ENCODE assay signal across 8 mouse cellular contexts in the genomic region with DNA sequence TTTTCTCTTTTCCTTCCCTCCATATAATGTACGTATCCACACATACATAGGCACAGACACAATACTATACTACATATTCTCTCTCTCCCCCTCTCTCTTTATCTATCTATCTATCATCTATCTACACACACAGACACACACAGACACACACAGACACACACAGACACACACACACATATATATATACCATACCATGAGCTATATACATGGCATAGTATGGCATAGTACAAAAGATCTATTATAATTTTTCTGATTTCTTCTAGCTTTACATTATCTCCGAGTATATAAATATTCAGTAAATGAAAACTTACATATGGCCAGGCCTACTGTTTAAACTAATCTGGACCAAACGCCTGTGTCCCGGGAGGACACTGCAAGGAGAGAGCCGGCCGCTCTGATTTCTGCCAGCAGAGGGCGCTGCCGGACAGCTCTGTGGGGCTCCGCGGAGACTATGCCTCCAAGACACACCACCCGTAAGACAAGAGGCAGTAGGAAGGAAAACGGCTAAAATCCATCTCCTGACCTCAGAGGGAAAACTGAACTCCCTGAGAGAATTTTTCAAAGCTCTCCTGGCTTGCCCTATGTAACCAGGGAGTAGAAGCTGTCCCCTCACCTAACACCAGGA. TPM values are rescaled to one million over a fixed set of nuclear protein-coding genes. Genes with fewer than 3 reads are reported as not detected.
DNase-seq lines count a peak whose midpoint lies in the region; ATAC-seq and TF ChIP-seq lines count a peak whose summit lies in the region.

No protein-coding gene starts in this region.

- peak; percentile 72 for TF ChIP-seq CTCF in G1E (IDR thresholded peaks at IDR 0.05; ENCODE audit: low read depth, low read length)
- peak; percentile 86 for TF ChIP-seq CTCF in cerebellum, adult 2 months (IDR thresholded peaks at IDR 0.05; ENCODE audit: borderline replicate concordance, insufficient read depth, low read depth, low read length)
- peak; percentile 95 for TF ChIP-seq CTCF in forebrain, postnatal 0 days (IDR thresholded peaks at IDR 0.05; ENCODE audit: low read depth)

- peak; percentile 72 for DNase-seq in G1E (ENCODE audit: low spot score)
- peak; percentile 86 to 92 for DNase-seq in cerebellum, adult 2 months
- peak; percentile 89 for DNase-seq in forebrain, postnatal 0 days
- DNase-seq in hindbrain, embryonic 10.5 days (ENCODE audit: low spot score): peak; percentile 91
- peak; percentile 86 for DNase-seq in layer of hippocampus, adult 9-11 months
- peak; percentile 89 for DNase-seq in ovary, postnatal 10 days (ENCODE audit: low spot score)
- peak; percentile 80 for DNase-seq in thymus, postnatal 0 days (ENCODE audit: low spot score)

- H3K9ac ChIP-seq in forebrain, postnatal 0 days: no peak overlapping the region
- peak overlapping the region; percentile 6; the same call in 1 of the 2 replicates for H3K9ac ChIP-seq in lung, embryonic 16.5 days (ENCODE audit: low read length)

- 9% methylated on average over 12 of the region's 12 CpGs for WGBS in cerebellum, adult 2 months
- WGBS in forebrain, postnatal 0 days: 8% methylated on average over 12 of the region's 12 CpGs
- 10% methylated on average over 12 of the region's 12 CpGs for WGBS in hindbrain, embryonic 10.5 days
- WGBS in lung, embryonic 16.5 days: 7% methylated on average over 12 of the region's 12 CpGs

- ATAC-seq in G1E (ENCODE audit: extremely low read depth, insufficient number of reproducible peaks, low FRiP score, poor library complexity, severe bottlenecking): peak; percentile 68
- peak; percentile 90 for ATAC-seq in forebrain, postnatal 0 days
- peak; percentile 80 for ATAC-seq in lung, embryonic 16.5 days (ENCODE audit: low read depth)

- H3K36me3 ChIP-seq in G1E (replicated peaks): no peaks in the 10 kb centered on the region
- no peaks in the 10 kb centered on the region for H3K36me3 ChIP-seq in forebrain, postnatal 0 days (ENCODE audit: insufficient read depth)
- no peaks in the 10 kb centered on the region for H3K36me3 ChIP-seq in hindbrain, embryonic 10.5 days
- H3K36me3 ChIP-seq in lung, embryonic 16.5 days (ENCODE audit: control insufficient read depth, insufficient read depth, low read length): no peaks in the 10 kb centered on the region

- H3K9me3 ChIP-seq in G1E (replicated peaks): no peaks in the 10 kb centered on the region
- no peaks in the 10 kb centered on the region for H3K9me3 ChIP-seq in forebrain, postnatal 0 days (ENCODE audit: low read length)
- H3K9me3 ChIP-seq in hindbrain, embryonic 10.5 days: no peaks in the 10 kb centered on the region
- no peaks in the 10 kb centered on the region for H3K9me3 ChIP-seq in lung, embryonic 16.5 days (ENCODE audit: control insufficient read depth, low read length)

- no peaks in the 10 kb centered on the region; the same call in 1 of the 2 replicates for H3K4me1 ChIP-seq in G1E (ENCODE audit: insufficient read depth, low read depth, low read length)
- H3K4me1 ChIP-seq in cerebellum, adult 2 months (ENCODE audit: control insufficient read depth, insufficient read depth, low read length): peaks cover 32% of the 10 kb centered on the region
- H3K4me1 ChIP-seq in forebrain, postnatal 0 days (ENCODE audit: insufficient read depth): peaks cover 3% of the 10 kb centered on the region
- H3K4me1 ChIP-seq in hindbrain, embryonic 10.5 days (replicated peaks): peaks cover 8% of the 10 kb centered on the region
- H3K4me1 ChIP-seq in lung, embryonic 16.5 days (replicated peaks; ENCODE audit: control insufficient read depth, insufficient read depth, low read length): peaks cover 5% of the 10 kb centered on the region

- peaks cover 29% of the 10 kb centered on the region for H3K27me3 ChIP-seq in G1E (ENCODE audit: insufficient read depth, low read length)
- no peaks in the 10 kb centered on the region for H3K27me3 ChIP-seq in cerebellum, adult 2 months (ENCODE audit: control insufficient read depth, insufficient read depth, low read length)
- no peaks in the 10 kb centered on the region for H3K27me3 ChIP-seq in forebrain, postnatal 0 days (ENCODE audit: insufficient read depth, low read length)
- no peaks in the 10 kb centered on the region for H3K27me3 ChIP-seq in hindbrain, embryonic 10.5 days (ENCODE audit: insufficient read depth, poor library complexity, severe bottlenecking)
- H3K27me3 ChIP-seq in lung, embryonic 16.5 days (ENCODE audit: control insufficient read depth, insufficient read depth, low read depth, low read length): no peaks in the 10 kb centered on the region

- H3K4me2 ChIP-seq in forebrain, postnatal 0 days (ENCODE audit: low read depth): no peak overlapping the region
- H3K4me2 ChIP-seq in lung, embryonic 16.5 days (ENCODE audit: low read depth, low read length): no peak overlapping the region

- no peak for TF ChIP-seq POLR2A in cerebellum, adult 2 months (IDR thresholded peaks at IDR 0.05; ENCODE audit: borderline replicate concordance, insufficient read depth, low read length)

- no peak overlapping the region for H3K4me3 ChIP-seq in G1E (ENCODE audit: low read depth, low read length)
- no peak overlapping the region for H3K4me3 ChIP-seq in cerebellum, adult 2 months (replicated peaks; ENCODE audit: insufficient read depth, low read depth, low read length)
- no peak overlapping the region for H3K4me3 ChIP-seq in forebrain, postnatal 0 days (ENCODE audit: low read depth, low read length)
- no peak overlapping the region for H3K4me3 ChIP-seq in hindbrain, embryonic 10.5 days
- H3K4me3 ChIP-seq in lung, embryonic 16.5 days (ENCODE audit: low read length): no peak overlapping the region

- H3K27ac ChIP-seq in cerebellum, adult 2 months (ENCODE audit: insufficient read depth, low read length): no peak overlapping the region
- H3K27ac ChIP-seq in forebrain, postnatal 0 days (ENCODE audit: low read depth, low read length): no peak overlapping the region
- H3K27ac ChIP-seq in hindbrain, embryonic 10.5 days: no peak overlapping the region
- no peak overlapping the region for H3K27ac ChIP-seq in lung, embryonic 16.5 days (ENCODE audit: low read length)

RNA-seq across cellular contexts. Expression of a gene that starts 7.2 kb away (rescaled TPM):
- total RNA-seq in G1E (2014; fragmentation: Nextera tagmentation): not detected in 2 replicates
- total RNA-seq in G1E (2017): 0.05 TPM in 1 of 2 replicates, not detected in the other
- polyA plus RNA-seq in G1E (2012): not detected in 2 replicates
- polyA plus RNA-seq in cerebellum, adult 2 months (2012; rRNA removed): 93.2 and 101 TPM in 2 replicates
- total RNA-seq in forebrain, postnatal 0 days (2014; rRNA removed): 6.7 and 11.2 TPM in 2 replicates
- polyA plus RNA-seq in forebrain, postnatal 0 days (2015; fragmentation: Nextera tagmentation; extraction: Ambion mirVana): 8.6 and 11.7 TPM in 2 replicates
- polyA plus RNA-seq in hindbrain, embryonic 10.5 days (2016; fragmentation: Nextera tagmentation; extraction: Ambion mirVana): 0.37 and 0.43 TPM in 2 replicates
- 1.2 and 1.6 TPM in 2 replicates for polyA plus RNA-seq in lung, embryonic 16.5 days (2015; fragmentation: Nextera tagmentation; extraction: Ambion mirVana)
- 3.2 and 3.4 TPM in 2 replicates for polyA plus RNA-seq in thymus, postnatal 0 days (2015; fragmentation: Nextera tagmentation; extraction: Ambion mirVana)

RNA-seq across cellular contexts. Expression of a gene that starts 24.9 kb away (rescaled TPM):
- total RNA-seq in G1E (2014; fragmentation: Nextera tagmentation): 149 TPM in 2 replicates
- total RNA-seq in G1E (2017): 257 and 259 TPM in 2 replicates
- polyA plus RNA-seq in G1E (2012): 206 and 297 TPM in 2 replicates
- 376 and 378 TPM in 2 replicates for polyA plus RNA-seq in cerebellum, adult 2 months (2012; rRNA removed)
- total RNA-seq in forebrain, postnatal 0 days (2014; rRNA removed): 384 and 445 TPM in 2 replicates
- 631 and 789 TPM in 2 replicates for polyA plus RNA-seq in forebrain, postnatal 0 days (2015; fragmentation: Nextera tagmentation; extraction: Ambion mirVana)
- 322 and 341 TPM in 2 replicates for polyA plus RNA-seq in hindbrain, embryonic 10.5 days (2016; fragmentation: Nextera tagmentation; extraction: Ambion mirVana)
- polyA plus RNA-seq in lung, embryonic 16.5 days (2015; fragmentation: Nextera tagmentation; extraction: Ambion mirVana): 350 and 370 TPM in 2 replicates
- 485 and 514 TPM in 2 replicates for polyA plus RNA-seq in thymus, postnatal 0 days (2015; fragmentation: Nextera tagmentation; extraction: Ambion mirVana)

RNA-seq across cellular contexts. Expression of a gene that starts 26.4 kb away (rescaled TPM):
- total RNA-seq in G1E (2014; fragmentation: Nextera tagmentation): not detected in 2 replicates
- 0.11 TPM in 1 of 2 replicates, not detected in the other for total RNA-seq in G1E (2017)
- polyA plus RNA-seq in G1E (2012): not detected in 2 replicates
- polyA plus RNA-seq in cerebellum, adult 2 months (2012; rRNA removed): 1.6 and 2.2 TPM in 2 replicates
- total RNA-seq in forebrain, postnatal 0 days (2014; rRNA removed): 0.05 and 0.38 TPM in 2 replicates
- polyA plus RNA-seq in forebrain, postnatal 0 days (2015; fragmentation: Nextera tagmentation; extraction: Ambion mirVana): 1.8 and 1.9 TPM in 2 replicates
- polyA plus RNA-seq in hindbrain, embryonic 10.5 days (2016; fragmentation: Nextera tagmentation; extraction: Ambion mirVana): 0.20 and 0.37 TPM in 2 replicates
- polyA plus RNA-seq in lung, embryonic 16.5 days (2015; fragmentation: Nextera tagmentation; extraction: Ambion mirVana): 8.9 and 9.9 TPM in 2 replicates
- polyA plus RNA-seq in thymus, postnatal 0 days (2015; fragmentation: Nextera tagmentation; extraction: Ambion mirVana): 2.0 and 2.3 TPM in 2 replicates

RNA-seq across cellular contexts. Expression of a gene that starts 53.3 kb away (rescaled TPM):
- total RNA-seq in G1E (2014; fragmentation: Nextera tagmentation) (37.2 and 56.6 TPM in 2 replicates), G1E (2017) (15.9 and 20.6 TPM in 2 replicates)
- polyA plus RNA-seq in G1E (2012): 0.97 and 1.7 TPM in 2 replicates
- polyA plus RNA-seq in cerebellum, adult 2 months (2012; rRNA removed): 10.1 and 11.1 TPM in 2 replicates
- 3.5 and 7.5 TPM in 2 replicates for total RNA-seq in forebrain, postnatal 0 days (2014; rRNA removed)
- polyA plus RNA-seq in forebrain, postnatal 0 days (2015; fragmentation: Nextera tagmentation; extraction: Ambion mirVana): 8.6 and 10.6 TPM in 2 replicates
- polyA plus RNA-seq in hindbrain, embryonic 10.5 days (2016; fragmentation: Nextera tagmentation; extraction: Ambion mirVana): 42.1 and 52.9 TPM in 2 replicates
- 42.4 and 44.3 TPM in 2 replicates for polyA plus RNA-seq in lung, embryonic 16.5 days (2015; fragmentation: Nextera tagmentation; extraction: Ambion mirVana)
- polyA plus RNA-seq in thymus, postnatal 0 days (2015; fragmentation: Nextera tagmentation; extraction: Ambion mirVana): 31.7 and 35.8 TPM in 2 replicates

RNA-seq across cellular contexts. Expression of a gene that starts 56.0 kb away (rescaled TPM):
- total RNA-seq in G1E (2014; fragmentation: Nextera tagmentation) (95.3 and 123 TPM in 2 replicates), G1E (2017) (39.6 and 43.8 TPM in 2 replicates)
- polyA plus RNA-seq in G1E (2012): 3.3 and 4.7 TPM in 2 replicates
- 67.0 and 72.2 TPM in 2 replicates for polyA plus RNA-seq in cerebellum, adult 2 months (2012; rRNA removed)
- 30.0 and 36.0 TPM in 2 replicates for total RNA-seq in forebrain, postnatal 0 days (2014; rRNA removed)
- 25.6 and 29.0 TPM in 2 replicates for polyA plus RNA-seq in forebrain, postnatal 0 days (2015; fragmentation: Nextera tagmentation; extraction: Ambion mirVana)
- polyA plus RNA-seq in hindbrain, embryonic 10.5 days (2016; fragmentation: Nextera tagmentation; extraction: Ambion mirVana): 61.0 and 63.7 TPM in 2 replicates
- polyA plus RNA-seq in lung, embryonic 16.5 days (2015; fragmentation: Nextera tagmentation; extraction: Ambion mirVana): 46.9 and 49.8 TPM in 2 replicates
- 32.0 and 34.7 TPM in 2 replicates for polyA plus RNA-seq in thymus, postnatal 0 days (2015; fragmentation: Nextera tagmentation; extraction: Ambion mirVana)
